Mouse (Mus musculus): ENCODE measurements around the gene C1qtnf6. TPM values are rescaled to one million over a fixed set of nuclear protein-coding genes. Genes with fewer than 3 reads are reported as not detected.

The C1qtnf6 gene
- polyA plus RNA-seq, 1 experiment from 2014 or later = 18.9 TPM

DNA sequence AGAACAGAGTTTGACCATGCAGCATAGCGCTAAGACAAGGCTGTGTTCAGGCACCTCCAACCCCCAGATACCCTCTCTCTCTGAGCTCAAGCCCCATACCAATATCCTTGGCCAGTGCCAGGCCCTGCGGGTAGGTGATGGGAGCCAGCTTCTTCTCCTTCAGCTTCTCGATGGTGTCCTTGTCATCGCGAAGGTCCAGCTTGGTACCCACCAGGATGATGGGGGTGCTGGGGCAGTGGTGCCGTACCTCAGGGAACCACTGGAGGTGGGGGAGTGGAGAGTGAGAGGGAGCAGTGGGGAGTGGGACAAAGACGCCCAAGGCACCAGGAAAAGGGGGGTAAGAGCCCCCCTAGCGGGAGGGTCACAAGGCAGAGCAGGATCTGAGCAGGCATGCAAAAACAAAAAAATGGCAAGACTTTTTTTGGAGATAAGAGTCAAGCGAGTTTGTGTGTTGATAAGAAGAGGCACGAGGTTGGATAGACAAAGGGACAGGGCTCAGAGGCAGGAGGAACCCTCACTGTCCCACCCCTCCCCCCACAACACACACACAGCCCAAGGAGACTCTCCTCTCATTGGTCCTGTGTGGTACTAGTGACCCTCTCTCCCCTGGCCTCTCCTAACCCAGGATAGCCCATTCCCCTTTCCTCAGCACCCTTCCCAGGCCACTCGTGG, 33.7 kb upstream of the C1qtnf6 start:
- no peak overlapping the region for H3K9ac ChIP-seq (ENCODE audit: low read length)
- no peak overlapping the region for H3K27ac ChIP-seq (replicated peaks; ENCODE audit: low read depth, low read length)
- no peaks in the 10 kb centered on the region for H3K36me3 ChIP-seq (ENCODE audit: control insufficient read depth, insufficient read depth, low read length)
- 76% methylated on average over 11 of the region's 11 CpGs for WGBS
- no peak overlapping the region for H3K4me2 ChIP-seq (ENCODE audit: low read depth, severe bottlenecking)
- H3K27me3 ChIP-seq (ENCODE audit: control insufficient read depth, insufficient read depth, low read length) = no peaks in the 10 kb centered on the region
- no peaks in the 10 kb centered on the region for H3K4me1 ChIP-seq (ENCODE audit: control insufficient read depth, insufficient read depth, low read length)
- H3K4me3 ChIP-seq (ENCODE audit: low read depth, low read length) = no peak overlapping the region
- no peaks in the 10 kb centered on the region for H3K9me3 ChIP-seq (ENCODE audit: control insufficient read depth, low read length)
- DNase-seq (ENCODE audit: low spot score) = no peak
- ATAC-seq (ENCODE audit: insufficient number of reproducible peaks, low FRiP score, low TSS enrichment, low read depth) = no peak

- no peaks in the 10 kb centered on the region for H3K4me1 ChIP-seq (ENCODE audit: control insufficient read depth, insufficient read depth, low read length)
- 83% methylated on average over 5 of the region's 5 CpGs for WGBS
- no peak overlapping the region for H3K4me3 ChIP-seq (ENCODE audit: low read depth, low read length)
Observed at GRCm38 (mm10) chr15:78563937-78564336, 32.7 kb upstream of the C1qtnf6 start.

GRCm38 (mm10) chr15:78563344-78563743, 32.1 kb upstream of the C1qtnf6 start:
- 97% methylated on average over 3 of the region's 3 CpGs for WGBS

More at GRCm38 (mm10) chr15:78563937-78564336, 32.7 kb upstream of the C1qtnf6 start:
- Histone ChIP-seq H3K9me3 (ENCODE audit: control insufficient read depth, low read length) (no peaks in the 10 kb centered on the region), H3K27ac (replicated peaks; ENCODE audit: low read depth, low read length) (no peak overlapping the region), H3K27me3 (ENCODE audit: control insufficient read depth, insufficient read depth, low read length) (no peaks in the 10 kb centered on the region), H3K36me3 (ENCODE audit: control insufficient read depth, insufficient read depth, low read length) (no peaks in the 10 kb centered on the region), H3K9ac (ENCODE audit: low read length) (no peak overlapping the region), H3K4me2 (ENCODE audit: low read depth, severe bottlenecking) (no peak overlapping the region)
- ATAC-seq (ENCODE audit: insufficient number of reproducible peaks, low FRiP score, low TSS enrichment, low read depth) (no peak), DNase-seq (ENCODE audit: low spot score) (no peak)

GRCm38 (mm10) chr15:78559141-78559979, 28.1 kb upstream of the C1qtnf6 start:
- WGBS = 60% methylated on average over 11 of the region's 11 CpGs

More at GRCm38 (mm10) chr15:78563344-78563743, 32.1 kb upstream of the C1qtnf6 start:
- Histone ChIP-seq H3K9me3 (ENCODE audit: control insufficient read depth, low read length) (no peaks in the 10 kb centered on the region), H3K4me3 (ENCODE audit: low read depth, low read length) (no peak overlapping the region), H3K27ac (replicated peaks; ENCODE audit: low read depth, low read length) (no peak overlapping the region), H3K27me3 (ENCODE audit: control insufficient read depth, insufficient read depth, low read length) (no peaks in the 10 kb centered on the region), H3K4me2 (ENCODE audit: low read depth, severe bottlenecking) (no peak overlapping the region), H3K4me1 (ENCODE audit: control insufficient read depth, insufficient read depth, low read length) (no peaks in the 10 kb centered on the region), H3K36me3 (ENCODE audit: control insufficient read depth, insufficient read depth, low read length) (no peaks in the 10 kb centered on the region), H3K9ac (ENCODE audit: low read length) (no peak overlapping the region)
- ATAC-seq (ENCODE audit: insufficient number of reproducible peaks, low FRiP score, low TSS enrichment, low read depth) (no peak), DNase-seq (ENCODE audit: low spot score) (no peak)

GRCm38 (mm10) chr15:78557693-78558535, 26.7 kb upstream of the C1qtnf6 start:
- ATAC-seq (ENCODE audit: insufficient number of reproducible peaks, low FRiP score, low TSS enrichment, low read depth) = no peak
- no peak overlapping the region for H3K4me2 ChIP-seq (ENCODE audit: low read depth, severe bottlenecking)
- no peaks in the 10 kb centered on the region for H3K9me3 ChIP-seq (ENCODE audit: control insufficient read depth, low read length)
- no peak overlapping the region for H3K27ac ChIP-seq (replicated peaks; ENCODE audit: low read depth, low read length)
- H3K4me1 ChIP-seq (ENCODE audit: control insufficient read depth, insufficient read depth, low read length) = no peaks in the 10 kb centered on the region
- no peak overlapping the region for H3K9ac ChIP-seq (ENCODE audit: low read length)
- no peak for DNase-seq (ENCODE audit: low spot score)
- H3K4me3 ChIP-seq (ENCODE audit: low read depth, low read length) = no peak overlapping the region
- no peaks in the 10 kb centered on the region for H3K27me3 ChIP-seq (ENCODE audit: control insufficient read depth, insufficient read depth, low read length)
- WGBS = 65% methylated on average over 10 of the region's 10 CpGs
- no peaks in the 10 kb centered on the region for H3K36me3 ChIP-seq (ENCODE audit: control insufficient read depth, insufficient read depth, low read length)

More at GRCm38 (mm10) chr15:78559141-78559979, 28.1 kb upstream of the C1qtnf6 start:
- Histone ChIP-seq H3K27ac (replicated peaks; ENCODE audit: low read depth, low read length) (no peak overlapping the region), H3K9ac (ENCODE audit: low read length) (no peak overlapping the region), H3K36me3 (ENCODE audit: control insufficient read depth, insufficient read depth, low read length) (no peaks in the 10 kb centered on the region), H3K4me1 (ENCODE audit: control insufficient read depth, insufficient read depth, low read length) (no peaks in the 10 kb centered on the region), H3K4me2 (ENCODE audit: low read depth, severe bottlenecking) (no peak overlapping the region), H3K27me3 (ENCODE audit: control insufficient read depth, insufficient read depth, low read length) (no peaks in the 10 kb centered on the region), H3K9me3 (ENCODE audit: control insufficient read depth, low read length) (no peaks in the 10 kb centered on the region), H3K4me3 (ENCODE audit: low read depth, low read length) (no peak overlapping the region)
- DNase-seq (ENCODE audit: low spot score) = no peak
- no peak for ATAC-seq (ENCODE audit: insufficient number of reproducible peaks, low FRiP score, low TSS enrichment, low read depth)

DNA sequence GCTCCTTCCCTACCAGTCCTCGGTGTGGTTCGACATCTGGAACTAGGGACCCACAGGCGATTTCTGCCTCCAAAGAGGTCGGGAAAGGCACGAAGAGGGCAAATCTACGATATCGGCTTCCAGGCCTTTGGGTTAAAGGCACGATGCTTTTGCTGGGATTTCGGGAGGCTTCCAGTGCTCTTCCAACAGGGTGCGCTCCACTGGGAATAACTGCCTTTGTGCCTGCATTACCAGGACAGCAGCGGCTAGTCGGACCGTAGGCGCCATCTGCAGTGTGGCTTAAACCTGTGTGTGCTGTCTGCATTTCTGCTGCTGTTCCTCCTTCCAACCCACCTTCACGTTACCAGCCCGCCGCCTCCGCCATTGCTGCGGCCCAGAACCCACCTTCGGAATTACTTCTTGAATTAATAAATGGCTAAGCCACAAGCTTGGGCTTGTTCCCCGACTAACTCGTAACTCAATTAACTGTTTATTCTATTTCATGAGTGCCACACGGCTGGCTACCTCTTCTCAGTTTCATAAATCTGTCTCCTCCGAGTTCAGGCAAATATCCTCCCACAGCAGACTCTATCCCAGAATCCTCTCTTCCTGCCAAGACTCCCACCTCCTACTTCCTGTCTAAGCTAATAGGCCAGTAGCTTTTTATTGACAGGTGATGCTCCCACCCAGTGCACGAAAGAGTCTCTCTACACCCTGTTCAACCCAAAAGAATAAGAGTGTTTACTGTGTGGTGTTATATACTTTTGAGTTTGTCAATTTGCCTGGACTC, 23.5 kb upstream of the C1qtnf6 start:
- WGBS = 64% methylated on average over 25 of the region's 25 CpGs
- no peak for DNase-seq (ENCODE audit: low spot score)
- H3K4me3 ChIP-seq (ENCODE audit: low read depth, low read length) = no peak overlapping the region

DNA sequence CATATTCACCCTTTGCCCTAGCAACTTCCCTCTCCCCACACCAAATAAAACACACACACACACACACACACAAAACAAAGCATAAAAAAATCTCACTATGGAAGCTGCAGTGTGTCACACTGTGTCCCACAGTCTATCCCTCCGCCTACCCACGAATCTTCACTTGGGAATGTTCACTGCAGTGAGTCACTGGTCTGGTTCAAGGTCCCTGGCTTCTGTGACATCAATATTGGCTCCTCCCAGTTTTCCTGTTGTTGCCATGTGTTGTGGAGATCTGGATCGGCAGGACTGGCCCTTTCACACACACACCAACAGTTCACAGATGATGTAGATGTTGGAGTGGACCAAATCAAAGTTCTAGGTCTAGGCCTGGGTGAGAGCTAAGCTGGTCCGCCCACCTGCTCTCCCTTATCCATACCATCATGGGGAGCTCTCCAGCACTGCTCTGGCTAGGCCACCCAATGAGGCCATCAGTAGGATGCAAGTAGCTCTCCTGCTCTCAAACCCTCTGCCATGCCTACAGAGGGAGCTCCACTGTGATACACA, 18.0 kb upstream of the C1qtnf6 start:
- H3K27ac ChIP-seq (replicated peaks; ENCODE audit: low read depth, low read length) = no peak overlapping the region
- DNase-seq (ENCODE audit: low spot score) (no peak), ATAC-seq (ENCODE audit: insufficient number of reproducible peaks, low FRiP score, low TSS enrichment, low read depth) (no peak)
- H3K36me3 ChIP-seq (ENCODE audit: control insufficient read depth, insufficient read depth, low read length) = no peaks in the 10 kb centered on the region
- no peaks in the 10 kb centered on the region for H3K9me3 ChIP-seq (ENCODE audit: control insufficient read depth, low read length)
- H3K4me2 ChIP-seq (ENCODE audit: low read depth, severe bottlenecking) = no peak overlapping the region
- H3K27me3 ChIP-seq (ENCODE audit: control insufficient read depth, insufficient read depth, low read length) = 0 out of 2 replicates have a peak, but pooled peaks cover 2% of the 10 kb centered on the region
- no peaks in the 10 kb centered on the region for H3K4me1 ChIP-seq (ENCODE audit: control insufficient read depth, insufficient read depth, low read length)
- H3K4me3 ChIP-seq (ENCODE audit: low read depth, low read length) = no peak overlapping the region
- 78% methylated on average over 4 of the region's 4 CpGs for WGBS
- no peak overlapping the region for H3K9ac ChIP-seq (ENCODE audit: low read length)

More for the DNA sequence above, 23.5 kb upstream of the C1qtnf6 start:
- H3K4me2 ChIP-seq (ENCODE audit: low read depth, severe bottlenecking) = no peak overlapping the region
- H3K27ac ChIP-seq (replicated peaks; ENCODE audit: low read depth, low read length) = no peak overlapping the region
- no peaks in the 10 kb centered on the region for H3K27me3 ChIP-seq (ENCODE audit: control insufficient read depth, insufficient read depth, low read length)
- no peak overlapping the region for H3K9ac ChIP-seq (ENCODE audit: low read length)
- no peaks in the 10 kb centered on the region for H3K4me1 ChIP-seq (ENCODE audit: control insufficient read depth, insufficient read depth, low read length)
- ATAC-seq (ENCODE audit: insufficient number of reproducible peaks, low FRiP score, low TSS enrichment, low read depth) = no peak
- H3K9me3 ChIP-seq (ENCODE audit: control insufficient read depth, low read length) = no peaks in the 10 kb centered on the region
- H3K36me3 ChIP-seq (ENCODE audit: control insufficient read depth, insufficient read depth, low read length) = no peaks in the 10 kb centered on the region
